Mouse (Mus musculus) C2C12 (cell line): ENCODE data around the gene Accsl. TPM values are rescaled to one million over a fixed set of nuclear protein-coding genes. Genes with fewer than 3 reads are reported as not detected.

Source experiments
- H3K27me3 ChIP-seq: one replicate; pipeline ENCODE4 v1.6.1; 2011; ENCODE audit not compliant: control insufficient read depth, insufficient read depth, insufficient read length
- H3K36me3 ChIP-seq: one replicate; pipeline ENCODE4 v1.6.1; 2011; ENCODE audit not compliant: control insufficient read depth, insufficient read depth
- H3K4me3 ChIP-seq: one replicate; pipeline ENCODE4 v1.5.1; 2011; ENCODE audit warnings: mild to moderate bottlenecking, control low read depth; ENCODE audit not compliant: poor library complexity, insufficient read depth, severe bottlenecking
- H3K79me2 ChIP-seq: one replicate; pipeline ENCODE4 v1.6.1; 2011; ENCODE audit not compliant: control insufficient read depth, insufficient read depth
- H3K79me3 ChIP-seq: one replicate; pipeline ENCODE4 v1.6.1; 2011; ENCODE audit warnings: low read depth, control low read depth
- H3ac ChIP-seq: one replicate; pipeline ENCODE3; 2011; ENCODE audit warnings: low read depth; ENCODE audit not compliant: control insufficient read depth, insufficient read length
- CEBPB ChIP-seq: IDR thresholded peaks from one replicate; pipeline ENCODE4 v1.6.1; 2011; ENCODE audit warnings: low read depth, mild to moderate bottlenecking, control low read depth, moderate library complexity
- CTCF ChIP-seq: IDR thresholded peaks from one replicate; pipeline ENCODE4 v1.5.1; 2011; ENCODE audit not compliant: control insufficient read depth, insufficient read depth, insufficient read length
- FOSL1 ChIP-seq: IDR thresholded peaks from one replicate; pipeline ENCODE4 v1.8.0; 2011; ENCODE audit warnings: mild to moderate bottlenecking, low read length; ENCODE audit not compliant: poor library complexity, insufficient read depth, severe bottlenecking
- MAX ChIP-seq: IDR thresholded peaks from one replicate; pipeline ENCODE4 v1.6.1; 2011; ENCODE audit warnings: mild to moderate bottlenecking, control low read depth
- MYOD1 ChIP-seq: IDR thresholded peaks from one replicate; pipeline ENCODE4 v1.6.1; 2011; ENCODE audit warnings: low read depth; ENCODE audit not compliant: control insufficient read depth, insufficient read length
- MYOG ChIP-seq: IDR thresholded peaks from one replicate; pipeline ENCODE4 v1.6.1; 2011; ENCODE audit not compliant: control insufficient read depth, insufficient read length; ENCODE audit errors: extremely low read depth
- USF1 ChIP-seq: IDR thresholded peaks from one replicate; pipeline ENCODE4 v1.6.1; 2011; ENCODE audit warnings: low read depth, mild to moderate bottlenecking, control low read depth, moderate library complexity
- long read RNA-seq, 2 experiments: library from polyadenylated mRNA; unstranded; transcript quantifications; one replicate each; pipeline ENCODE4 v2.0.0; 2019 to 2020
- polyA plus RNA-seq: library from polyadenylated mRNA; unstranded; fragments of >200 nt; fragmentation: generic; extraction: Trizol; gene quantifications from one replicate; pipeline ENCODE4 v1.2.1, GENCODE M21; 2012; ENCODE audit warnings: missing spikeins

The Accsl gene
- 0.15 TPM for polyA plus RNA-seq
- long read RNA-seq, experiment 1 = 0 reads
- long read RNA-seq, experiment 2 = 0 reads

DNA sequence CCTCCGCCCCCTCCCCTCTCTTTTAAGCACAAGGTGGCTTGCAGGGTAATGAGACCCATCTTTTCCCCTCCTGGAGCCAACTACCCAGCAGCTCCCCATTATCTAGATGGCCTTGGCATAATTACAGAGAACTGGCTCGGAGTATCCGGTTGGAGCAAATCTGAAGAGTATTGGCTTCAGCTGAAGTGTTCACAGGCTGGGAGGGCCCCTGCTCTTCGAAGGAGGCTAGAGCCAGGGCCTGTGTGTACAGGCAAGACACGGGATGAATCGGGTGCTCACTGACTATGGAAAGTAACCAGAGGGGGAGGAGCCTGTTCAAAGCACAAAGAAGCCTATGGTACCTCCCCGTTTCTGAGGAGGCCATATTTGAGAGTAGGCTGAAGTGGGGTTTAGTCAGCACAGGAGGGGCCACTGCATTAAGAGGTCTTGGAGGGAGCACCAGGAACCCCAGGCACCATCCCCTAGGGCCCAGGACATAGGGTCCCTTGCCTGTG, at the start of gene Accsl:
Gene Accsl, minus strand, starts transcription at position 51 of the 494 bp plus-strand sequence.
- peaks cover 28% of the 10 kb centered on the region for H3K27me3 ChIP-seq
- H3K79me2 ChIP-seq = no peaks in the 10 kb centered on the region
- H3K79me3 ChIP-seq = no peaks in the 10 kb centered on the region
- H3K4me3 ChIP-seq = no peak within 1 kb of the TSS
- no peaks in the 10 kb centered on the region for H3K36me3 ChIP-seq
- TF ChIP-seq CEBPB = no peak
- no peak for TF ChIP-seq USF1
- no peak for TF ChIP-seq CTCF
- TF ChIP-seq MYOD1 = no peak
- TF ChIP-seq MYOG = no peak
- TF ChIP-seq FOSL1 = no peak
- TF ChIP-seq MAX = no peak
- H3ac ChIP-seq = no peak within 1 kb of the TSS

DNA sequence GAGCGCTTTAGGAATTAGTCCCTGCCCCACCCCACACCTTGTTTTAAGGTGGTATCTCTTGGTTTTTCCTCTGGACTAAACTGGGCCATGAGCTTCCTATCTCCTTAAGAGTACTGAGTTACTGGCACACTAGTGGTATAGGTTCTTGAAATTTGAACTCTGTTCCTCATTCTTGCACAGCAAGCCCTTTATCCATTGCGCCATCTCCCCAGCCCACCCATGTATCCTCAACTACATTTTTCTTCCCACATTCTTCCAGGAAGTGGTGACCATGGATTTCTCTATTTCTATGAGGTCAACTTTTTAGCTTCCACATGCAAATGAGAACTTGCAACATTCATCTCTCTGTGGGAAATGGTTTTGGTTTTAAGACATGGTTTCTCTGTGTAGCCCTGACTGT, 44.6 kb upstream of the Accsl start:
- Histone ChIP-seq H3K36me3 (no peaks in the 10 kb centered on the region), H3ac (no peak overlapping the region), H3K4me3 (no peak overlapping the region), H3K79me3 (no peaks in the 10 kb centered on the region), H3K79me2 (no peaks in the 10 kb centered on the region), H3K27me3 (peaks cover 3% of the 10 kb centered on the region)
- no peak for TF ChIP-seq FOSL1
- no peak for TF ChIP-seq CEBPB
- TF ChIP-seq CTCF = no peak
- TF ChIP-seq MYOD1 = no peak
- no peak for TF ChIP-seq MYOG
- no peak for TF ChIP-seq USF1
- TF ChIP-seq MAX = no peak

DNA sequence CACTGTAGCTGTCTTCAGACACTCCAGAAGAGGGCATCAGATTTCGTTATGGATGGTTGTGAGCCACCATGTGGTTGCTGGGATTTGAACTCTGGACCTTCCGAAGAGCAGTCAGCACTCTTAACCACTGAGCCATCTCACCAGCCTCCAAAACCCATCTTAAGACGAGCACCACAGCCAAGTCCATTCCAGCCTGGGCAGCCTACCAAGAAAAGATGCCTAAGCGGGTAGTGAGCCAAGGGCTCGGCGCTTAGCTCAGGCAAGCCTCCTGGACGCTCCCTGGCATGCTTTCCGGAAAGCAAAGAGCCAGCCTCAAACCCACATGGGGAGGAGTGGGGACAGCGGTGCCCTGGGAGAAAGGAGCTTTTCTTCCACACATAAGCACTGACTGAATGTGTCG, 43.0 kb upstream of the Accsl start:
- Histone ChIP-seq H3K4me3 (no peak overlapping the region), H3K79me3 (no peaks in the 10 kb centered on the region), H3K79me2 (no peaks in the 10 kb centered on the region), H3ac (no peak overlapping the region), H3K36me3 (no peaks in the 10 kb centered on the region), H3K27me3 (peaks cover 3% of the 10 kb centered on the region)
- no peak for TF ChIP-seq CEBPB
- no peak for TF ChIP-seq CTCF
- no peak for TF ChIP-seq MYOD1
- no peak for TF ChIP-seq USF1
- no peak for TF ChIP-seq MYOG
- no peak for TF ChIP-seq MAX
- no peak for TF ChIP-seq FOSL1

DNA sequence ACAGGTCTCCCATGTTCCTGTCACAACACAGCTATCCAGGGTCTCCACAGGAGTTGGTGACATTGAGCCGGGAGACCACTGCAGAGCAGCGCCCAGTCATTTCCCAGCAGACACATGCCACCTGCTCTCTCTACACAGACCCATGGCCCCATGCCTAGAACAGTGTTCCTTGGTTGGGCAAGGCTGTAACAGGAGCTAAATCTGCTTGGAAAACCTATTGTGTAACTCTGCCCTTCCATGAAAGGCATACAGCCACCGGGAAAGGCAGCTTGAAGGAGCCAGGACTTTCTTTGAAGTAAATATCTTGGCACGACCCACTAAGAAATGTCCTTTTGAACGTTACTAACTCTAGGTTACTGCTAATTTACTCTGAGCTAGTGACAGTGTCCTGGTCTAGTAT, 40.8 kb upstream of the Accsl start:
- H3ac ChIP-seq = no peak overlapping the region
- H3K79me2 ChIP-seq = no peaks in the 10 kb centered on the region
- H3K79me3 ChIP-seq = no peaks in the 10 kb centered on the region
- peaks cover 3% of the 10 kb centered on the region for H3K27me3 ChIP-seq
- H3K4me3 ChIP-seq = no peak overlapping the region
- TF ChIP-seq MYOD1 (no peak), MYOG (no peak), FOSL1 (no peak), CEBPB (no peak), CTCF (no peak), USF1 (no peak), MAX (no peak)
- no peaks in the 10 kb centered on the region for H3K36me3 ChIP-seq

DNA sequence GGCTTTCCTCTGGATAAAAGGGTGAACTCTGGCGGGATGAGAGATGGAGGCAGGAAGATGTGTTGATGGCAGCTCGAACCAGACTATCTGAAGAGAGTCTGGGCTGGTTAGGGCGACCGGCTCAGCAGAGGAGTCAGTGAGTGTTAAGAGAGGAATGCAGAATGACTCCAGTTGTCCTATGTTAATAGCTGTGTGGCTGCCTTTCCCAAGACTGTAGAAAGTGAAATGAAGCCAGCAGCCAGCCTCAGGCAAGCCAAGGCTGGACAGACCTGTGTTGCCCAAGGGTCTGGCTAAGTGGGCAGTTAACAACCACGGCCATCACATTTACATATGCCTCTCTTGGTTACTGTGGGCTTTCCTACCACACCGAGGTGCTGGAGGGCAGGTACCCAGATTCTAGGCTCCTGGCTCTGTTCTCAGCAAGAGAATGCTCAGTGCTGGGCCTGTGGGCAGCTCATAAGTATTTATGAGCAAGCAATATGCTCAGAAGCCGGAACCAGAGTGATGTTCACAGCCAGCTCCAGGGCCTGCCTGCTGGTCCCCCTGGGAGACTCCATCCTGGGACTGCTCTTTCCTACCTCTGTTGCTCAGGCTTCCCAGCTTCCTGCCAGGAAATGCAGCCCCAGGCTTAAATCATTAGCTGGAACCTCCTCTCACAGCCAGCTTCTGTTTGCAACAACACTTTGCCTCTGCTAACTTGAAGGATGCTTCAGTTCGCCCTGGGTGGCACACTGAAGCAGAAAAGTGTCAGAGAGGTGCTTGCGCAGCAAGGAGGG, 38.8 kb upstream of the Accsl start:
- Histone ChIP-seq H3K4me3 (no peak overlapping the region), H3K36me3 (no peaks in the 10 kb centered on the region), H3K27me3 (peaks cover 3% of the 10 kb centered on the region), H3ac (no peak overlapping the region), H3K79me3 (no peaks in the 10 kb centered on the region), H3K79me2 (no peaks in the 10 kb centered on the region)
- TF ChIP-seq CEBPB (no peak), MYOD1 (no peak), USF1 (no peak), MAX (no peak), CTCF (no peak), FOSL1 (no peak)

DNA sequence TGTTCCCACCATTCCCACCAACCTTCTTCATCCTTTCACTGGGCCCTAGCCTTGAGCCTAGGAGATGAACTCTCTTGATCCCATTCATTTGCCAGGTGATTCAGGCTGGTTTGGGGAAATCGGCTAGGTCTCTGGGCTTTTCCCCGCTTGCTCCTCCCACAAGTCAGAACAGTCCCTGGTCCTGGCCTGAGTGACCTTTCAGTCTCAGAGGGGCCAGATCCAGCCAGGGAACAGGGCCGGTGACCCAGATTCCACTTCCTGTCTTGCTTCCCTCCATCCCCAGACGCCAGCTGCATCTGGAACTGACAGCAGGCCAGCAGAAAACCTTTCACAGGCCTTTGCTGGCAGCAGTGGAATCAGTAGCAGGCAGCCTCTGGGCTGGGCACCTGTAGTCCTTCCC, 37.4 kb upstream of the Accsl start:
- Histone ChIP-seq H3K79me2 (no peaks in the 10 kb centered on the region), H3K79me3 (no peaks in the 10 kb centered on the region), H3K27me3 (peaks cover 3% of the 10 kb centered on the region), H3K4me3 (no peak overlapping the region), H3ac (no peak overlapping the region), H3K36me3 (no peaks in the 10 kb centered on the region)
- TF ChIP-seq FOSL1 = no peak
- TF ChIP-seq CEBPB = no peak
- no peak for TF ChIP-seq CTCF
- no peak for TF ChIP-seq MYOD1
- no peak for TF ChIP-seq USF1
- TF ChIP-seq MAX = no peak
- no peak for TF ChIP-seq MYOG
